26 mouse cellular contexts compared by ENCODE assay signal in the genomic region with DNA sequence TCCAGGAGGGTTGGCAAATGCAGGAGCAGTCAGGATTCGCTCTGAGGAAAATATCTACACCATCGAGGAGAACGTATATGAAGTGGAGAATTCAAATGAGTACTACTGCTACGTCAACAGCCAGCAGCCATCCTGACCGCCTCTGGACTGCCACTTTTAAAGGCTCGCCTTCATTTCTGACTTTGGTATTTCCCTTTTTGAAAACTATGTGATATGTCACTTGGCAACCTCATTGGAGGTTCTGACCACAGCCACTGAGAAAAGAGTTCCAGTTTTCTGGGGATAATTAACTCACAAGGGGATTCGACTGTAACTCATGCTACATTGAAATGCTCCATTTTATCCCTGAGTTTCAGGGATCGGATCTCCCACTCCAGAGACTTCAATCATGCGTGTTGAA. TPM values are rescaled to one million over a fixed set of nuclear protein-coding genes. Genes with fewer than 3 reads are reported as not detected.
"Had no signal": no experiment of that assay in that cellular context is flagged by ENCODE, and none has a peak within 500 bp of the region (broad histone marks: within the 10 kb centered on the region; RNA-seq: fewer than 3 reads in every experiment).

No protein-coding gene starts in this region.

- H3K4me3 ChIP-seq: liver, embryonic 13.5 days; liver, embryonic 15.5 days; midbrain, embryonic 13.5 days; midbrain, embryonic 15.5 days; neural tube, embryonic 12.5 days had no signal

- H3K4me1 ChIP-seq: liver, embryonic 13.5 days; liver, embryonic 15.5 days; midbrain, embryonic 13.5 days; midbrain, embryonic 15.5 days; neural tube, embryonic 12.5 days had no signal

- DNase-seq: liver, embryonic 13.5 days; liver, postnatal 0 days; lung, embryonic 14.5 days; lung, postnatal 10 days; right cerebral cortex, adult 18-20 months; right cerebral cortex, postnatal 25 days; right cerebral cortex, postnatal 4 days; spleen, adult 18-20 months; thymus, adult 18-20 months; thymus, postnatal 14 days; thymus, postnatal 36 days had no signal

- ATAC-seq: liver, postnatal 0 days; midbrain, embryonic 13.5 days; midbrain, embryonic 15.5 days had no signal

RNA-seq across cellular contexts. Expression of gene Havcr2, which starts 24.6 kb away (rescaled TPM):
- polyA plus RNA-seq: stomach, embryonic 14.5 days had no signal

RNA-seq across cellular contexts. Expression of gene Gm12169, which starts 44.7 kb away (rescaled TPM):
- total RNA-seq: midbrain, postnatal 0 days; monocyte, adult 5-6 weeks; neutrophil, adult 5-6 weeks had no signal
- polyA plus RNA-seq: liver, embryonic 13.5 days; liver, embryonic 15.5 days; liver, postnatal 0 days; lung, embryonic 14.5 days; lung, embryonic 16.5 days; midbrain, embryonic 11.5 days; midbrain, embryonic 13.5 days; midbrain, embryonic 15.5 days; midbrain, postnatal 0 days; neural tube, embryonic 12.5 days; neural tube, embryonic 14.5 days; small intestine, adult 2 months; stomach, embryonic 14.5 days; stomach, embryonic 16.5 days; thymus, postnatal 0 days; urinary bladder, adult 2 months had no signal
